Mouse (Mus musculus) intestine, embryonic 16.5 days (tissue): ENCODE results near the gene Gm37240. TPM values are rescaled to one million over a fixed set of nuclear protein-coding genes. Genes with fewer than 3 reads are reported as not detected.

Source experiments
- ATAC-seq: fragments of 200-750 bp; cut with Nextera tagmentation; 2 replicates; pipeline ENCODE4 v1.8.0; 2017; ENCODE audit warnings: moderate TSS enrichment, moderate library complexity
- H3K27ac ChIP-seq: fragments of 300-500 bp; sonication (generic); 2 replicates; pipeline ENCODE4 v1.5.1; 2014; ENCODE audit warnings: mild to moderate bottlenecking, low read length
- H3K27me3 ChIP-seq: fragments of 300-500 bp; sonication (generic); replicated peaks from 2 replicates; pipeline ENCODE4 v1.6.1; 2014; ENCODE audit warnings: low read length, control low read depth, mixed read lengths; ENCODE audit not compliant: control insufficient read depth, insufficient read depth
- H3K36me3 ChIP-seq: fragments of 300-500 bp; sonication (generic); 2 replicates; pipeline ENCODE4 v1.6.1; 2014; ENCODE audit warnings: low read length, control low read depth; ENCODE audit not compliant: control insufficient read depth, insufficient read depth
- H3K4me1 ChIP-seq: fragments of 300-500 bp; sonication (generic); 2 replicates; pipeline ENCODE4 v1.6.1; 2014; ENCODE audit warnings: low read length, control low read depth, mixed read lengths; ENCODE audit not compliant: control insufficient read depth, insufficient read depth
- H3K4me2 ChIP-seq: fragments of 300-500 bp; sonication (generic); 2 replicates; pipeline ENCODE4 v1.6.1; 2014; ENCODE audit warnings: low read depth, low read length, control low read depth
- H3K4me3 ChIP-seq: fragments of 300-500 bp; sonication (generic); 2 replicates; pipeline ENCODE4 v1.5.1; 2014; ENCODE audit warnings: mild to moderate bottlenecking, low read length
- H3K9ac ChIP-seq: fragments of 300-500 bp; sonication (generic); 2 replicates; pipeline ENCODE4 v1.6.1; 2014; ENCODE audit warnings: low read depth, low read length
- H3K9me3 ChIP-seq: fragments of 300-500 bp; sonication (generic); 2 replicates; pipeline ENCODE4 v1.6.1; 2016; ENCODE audit warnings: low read length, control low read depth; ENCODE audit not compliant: control insufficient read depth
- WGBS: fragments of 180-500 bp; shearing (Covaris S2); extraction: QIAGEN DNeasy Blood & Tissue Kit; methylation state at CpG from one replicate; pipeline ENCODE4 v1.1.7; 2014; 5-methylcytosine and 5-hydroxymethylcytosine counted together
- polyA plus RNA-seq: library from polyadenylated mRNA; unstranded; fragments of >200 nt; fragmentation: Nextera tagmentation; extraction: Ambion mirVana; gene quantifications from 2 replicates; pipeline ENCODE4 v1.2.1, GENCODE M21; 2015

Gene Gm37240
- polyA plus RNA-seq, 1 experiment from 2014 or later = 6.8 TPM

- Histone ChIP-seq H3K4me1 (no peaks in the 10 kb centered on the region), H3K4me3 (no peak overlapping the region), H3K27ac (no peak overlapping the region), H3K4me2 (no peak overlapping the region), H3K9ac (no peak overlapping the region), H3K27me3 (no peaks in the 10 kb centered on the region), H3K36me3 (no peaks in the 10 kb centered on the region), H3K9me3 (no peaks in the 10 kb centered on the region)
- ATAC-seq = no peak
- 66% methylated on average over 2 of the region's 2 CpGs for WGBS
Observed at GRCm38 (mm10) chr3:85780332-85780731, 107.0 kb downstream of the Gm37240 start.

DNA sequence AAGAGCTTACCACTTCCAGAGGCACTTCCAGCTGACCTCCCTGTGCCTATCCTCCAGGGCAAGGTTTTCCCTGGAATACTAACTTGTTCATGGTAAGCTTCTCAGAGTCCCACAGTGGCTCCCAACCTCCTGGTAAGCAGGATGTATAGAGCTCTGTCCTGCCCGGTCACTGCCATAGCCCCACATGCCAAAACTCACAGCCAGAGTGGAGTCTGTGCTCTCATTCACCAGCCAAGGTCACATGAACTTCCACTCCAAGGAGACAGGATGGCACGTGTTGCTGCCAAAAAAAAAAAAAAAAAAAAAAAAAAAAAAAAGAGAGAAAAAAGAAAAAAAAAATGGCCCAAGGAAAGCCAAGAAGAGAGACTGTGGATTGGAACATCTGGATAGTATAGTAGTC is 109.5 kb downstream of the Gm37240 start:
- Histone ChIP-seq H3K27me3 (no peaks in the 10 kb centered on the region), H3K9me3 (no peaks in the 10 kb centered on the region), H3K4me3 (no peak overlapping the region), H3K4me2 (no peak overlapping the region), H3K27ac (no peak overlapping the region), H3K36me3 (no peaks in the 10 kb centered on the region), H3K9ac (no peak overlapping the region), H3K4me1 (0 out of 2 replicates have a peak, but pooled peaks cover 5% of the 10 kb centered on the region)
- ATAC-seq = no peak
- 69% methylated on average over 2 of the region's 2 CpGs for WGBS

DNA sequence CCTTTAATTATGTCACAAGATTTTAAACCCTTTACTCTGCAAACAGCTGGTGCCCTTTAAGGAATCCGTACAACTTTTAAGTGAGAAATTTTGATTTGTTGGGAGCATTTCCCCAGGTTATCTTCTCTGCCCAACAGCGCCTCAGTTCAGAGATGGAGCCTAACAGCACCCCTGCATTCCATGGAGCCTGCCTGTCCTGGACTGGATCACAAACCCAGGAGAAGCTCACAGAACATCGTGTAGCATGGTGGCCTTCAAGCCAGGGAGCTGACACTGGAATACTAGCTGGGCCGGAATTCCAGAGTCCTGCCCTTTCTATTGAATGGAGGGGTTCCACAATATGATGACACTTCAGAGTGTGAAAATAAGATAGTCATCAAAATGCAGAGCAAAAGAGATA is 110.0 kb downstream of the Gm37240 start:
- no peak overlapping the region for H3K27ac ChIP-seq
- no peak for ATAC-seq
- WGBS = 81% methylated on average over 4 of the region's 4 CpGs
- H3K4me1 ChIP-seq = 0 out of 2 replicates have a peak, but pooled peaks cover 5% of the 10 kb centered on the region
- no peak overlapping the region for H3K4me2 ChIP-seq
- no peaks in the 10 kb centered on the region for H3K36me3 ChIP-seq
- no peaks in the 10 kb centered on the region for H3K9me3 ChIP-seq
- no peak overlapping the region for H3K4me3 ChIP-seq
- H3K9ac ChIP-seq = no peak overlapping the region
- H3K27me3 ChIP-seq = no peaks in the 10 kb centered on the region

GRCm38 (mm10) chr3:85776707-85777106 is 110.6 kb downstream of the Gm37240 start:
- H3K4me1 ChIP-seq = 0 out of 2 replicates have a peak, but pooled peaks cover 5% of the 10 kb centered on the region
- H3K27ac ChIP-seq = no peak overlapping the region
- WGBS = 66% methylated on average over 10 of the region's 10 CpGs
- no peaks in the 10 kb centered on the region for H3K36me3 ChIP-seq
- H3K4me2 ChIP-seq = no peak overlapping the region
- no peak overlapping the region for H3K4me3 ChIP-seq
- no peaks in the 10 kb centered on the region for H3K9me3 ChIP-seq
- H3K9ac ChIP-seq = no peak overlapping the region
- ATAC-seq = no peak
- no peaks in the 10 kb centered on the region for H3K27me3 ChIP-seq

- no peaks in the 10 kb centered on the region for H3K36me3 ChIP-seq
- ATAC-seq = no peak
- H3K27me3 ChIP-seq = no peaks in the 10 kb centered on the region
- H3K9me3 ChIP-seq = no peaks in the 10 kb centered on the region
- WGBS = 76% methylated on average over 6 of the region's 6 CpGs
- no peak overlapping the region for H3K27ac ChIP-seq
- no peak overlapping the region for H3K4me3 ChIP-seq
- no peak overlapping the region for H3K9ac ChIP-seq
- no peak overlapping the region for H3K4me2 ChIP-seq
- H3K4me1 ChIP-seq = 0 out of 2 replicates have a peak, but pooled peaks cover 5% of the 10 kb centered on the region
Observed at GRCm38 (mm10) chr3:85776126-85776525, 111.2 kb downstream of the Gm37240 start.

DNA sequence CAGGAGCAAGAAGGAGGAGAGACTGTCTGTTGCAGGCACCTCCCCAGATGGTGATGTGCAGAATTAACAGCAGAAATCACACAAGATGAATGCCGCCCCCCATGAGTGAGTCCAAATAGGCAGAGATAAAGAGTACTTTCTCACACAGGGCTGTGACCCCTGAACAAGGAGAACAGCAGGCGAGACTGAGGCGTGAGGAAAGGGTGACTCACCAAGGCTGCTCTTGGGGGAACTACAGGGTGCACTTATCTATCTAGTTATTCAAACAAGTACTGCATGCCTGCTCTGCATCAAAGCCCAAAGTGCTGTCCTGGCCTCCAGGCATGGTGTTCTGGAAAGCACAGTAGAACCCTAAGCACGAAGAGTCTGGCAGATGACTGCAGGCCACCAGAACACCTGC is 113.4 kb downstream of the Gm37240 start:
- Histone ChIP-seq H3K9me3 (no peaks in the 10 kb centered on the region), H3K4me3 (no peak overlapping the region), H3K9ac (no peak overlapping the region), H3K4me1 (0 out of 2 replicates have a peak, but pooled peaks cover 5% of the 10 kb centered on the region), H3K27ac (no peak overlapping the region), H3K36me3 (no peaks in the 10 kb centered on the region), H3K27me3 (no peaks in the 10 kb centered on the region), H3K4me2 (no peak overlapping the region)
- WGBS = 38% methylated on average over 4 of the region's 4 CpGs
- ATAC-seq = peak; percentile 53

DNA sequence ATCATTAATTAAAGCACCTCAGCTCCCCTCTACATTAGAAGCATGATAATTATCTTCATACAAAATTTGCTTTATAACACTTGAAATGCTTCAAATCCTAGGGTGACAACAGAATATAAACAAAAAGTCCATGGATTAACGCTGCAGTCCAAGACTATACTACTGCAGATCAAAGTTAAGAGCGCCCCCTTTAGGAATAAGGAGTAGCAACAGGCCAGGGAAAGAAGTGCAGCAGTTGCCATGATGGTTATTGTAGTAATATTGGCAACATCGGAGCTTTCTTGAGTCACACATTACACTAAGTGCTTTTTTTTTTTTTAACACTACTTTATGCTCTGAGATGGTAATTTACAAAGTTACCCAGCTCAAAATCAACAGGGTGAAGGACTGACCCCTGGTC is 113.9 kb downstream of the Gm37240 start:
- H3K27ac ChIP-seq = no peak overlapping the region
- no peaks in the 10 kb centered on the region for H3K9me3 ChIP-seq
- 0 out of 2 replicates have a peak, but pooled peaks cover 5% of the 10 kb centered on the region for H3K4me1 ChIP-seq
- no peaks in the 10 kb centered on the region for H3K36me3 ChIP-seq
- no peak overlapping the region for H3K4me2 ChIP-seq
- 40% methylated on average over 3 of the region's 3 CpGs for WGBS
- H3K4me3 ChIP-seq = no peak overlapping the region
- no peak for ATAC-seq
- H3K27me3 ChIP-seq = no peaks in the 10 kb centered on the region
- no peak overlapping the region for H3K9ac ChIP-seq

DNA sequence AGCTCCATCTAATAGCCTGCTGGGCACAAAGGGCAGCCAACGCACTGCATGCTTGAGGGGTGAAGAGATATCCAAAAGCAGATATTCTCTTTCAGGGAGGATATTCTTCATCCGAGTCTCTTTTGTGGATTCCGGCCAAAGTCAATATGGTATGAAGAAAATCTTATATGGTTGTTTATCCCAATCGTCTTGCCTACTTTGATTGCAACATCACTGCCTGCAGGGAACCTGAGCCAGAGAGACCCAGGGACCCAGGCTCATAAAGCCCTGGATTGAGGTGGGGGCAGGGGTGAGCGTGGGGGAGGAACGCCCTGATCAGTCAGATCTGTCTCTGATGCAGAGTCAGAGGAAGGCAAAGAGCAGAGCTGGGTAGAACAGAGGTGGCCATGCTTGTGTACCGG is 122.4 kb downstream of the Gm37240 start:
- no peaks in the 10 kb centered on the region for H3K27me3 ChIP-seq
- H3K4me2 ChIP-seq = peak overlapping the region; percentile 25; the same call in 1 of the 2 replicates
- ATAC-seq = peak; percentile 85
- H3K36me3 ChIP-seq = no peaks in the 10 kb centered on the region
- H3K27ac ChIP-seq = peak overlapping the region; percentile 43; the same call in 1 of the 2 replicates
- 0 out of 2 replicates have a peak, but pooled peaks cover 7% of the 10 kb centered on the region for H3K4me1 ChIP-seq
- no peaks in the 10 kb centered on the region for H3K9me3 ChIP-seq
- no peak overlapping the region for H3K4me3 ChIP-seq
- H3K9ac ChIP-seq = no peak overlapping the region
- 45% methylated on average over 7 of the region's 7 CpGs for WGBS

- H3K9me3 ChIP-seq = no peaks in the 10 kb centered on the region
- no peak overlapping the region for H3K4me2 ChIP-seq
- H3K4me1 ChIP-seq = 0 out of 2 replicates have a peak, but pooled peaks cover 7% of the 10 kb centered on the region
- H3K27me3 ChIP-seq = no peaks in the 10 kb centered on the region
- no peak overlapping the region for H3K9ac ChIP-seq
- 62% methylated on average over 18 of the region's 18 CpGs for WGBS
- H3K27ac ChIP-seq = no peak overlapping the region
- no peak overlapping the region for H3K4me3 ChIP-seq
- H3K36me3 ChIP-seq = no peaks in the 10 kb centered on the region
- peak; percentile 91 for ATAC-seq
Observed at GRCm38 (mm10) chr3:85764008-85764834, 123.1 kb downstream of the Gm37240 start.
